Mouse (Mus musculus) stomach, embryonic 14.5 days (tissue): ENCODE results near the gene Gm11634. TPM values are rescaled to one million over a fixed set of nuclear protein-coding genes. Genes with fewer than 3 reads are reported as not detected.
A peak's percentile ranks its signal among the peaks of the same experiment; 100 is the strongest.

Experiments used
- ATAC-seq: fragments of 200-750 bp; cut with Nextera tagmentation; 2 replicates; pipeline ENCODE4 v1.8.0; 2017; ENCODE audit warnings: low read depth, moderate TSS enrichment; ENCODE audit not compliant: insufficient number of reproducible peaks, insufficient read depth, low FRiP score
- H3K27ac ChIP-seq: fragments of 300-500 bp; sonication (generic); 2 replicates; pipeline ENCODE4 v1.5.1; 2014; ENCODE audit warnings: mild to moderate bottlenecking, low read length, moderate library complexity, mixed read lengths
- H3K27me3 ChIP-seq: fragments of 300-500 bp; sonication (generic); 2 replicates; pipeline ENCODE4 v1.6.1; 2014; ENCODE audit warnings: low read length, control low read depth, mixed read lengths; ENCODE audit not compliant: control insufficient read depth, insufficient read depth
- H3K36me3 ChIP-seq: fragments of 300-500 bp; sonication (generic); 2 replicates; pipeline ENCODE4 v1.6.1; 2014; ENCODE audit warnings: mild to moderate bottlenecking, control low read depth, low read length, moderate library complexity, mixed read lengths; ENCODE audit not compliant: control insufficient read depth, insufficient read depth
- H3K4me1 ChIP-seq: fragments of 300-500 bp; sonication (generic); 2 replicates; pipeline ENCODE4 v1.6.1; 2014; ENCODE audit warnings: low read length, control low read depth, mixed read lengths; ENCODE audit not compliant: control insufficient read depth, insufficient read depth
- H3K4me2 ChIP-seq: fragments of 300-500 bp; sonication (generic); replicated peaks from 2 replicates; pipeline ENCODE4 v1.6.1; 2014; ENCODE audit warnings: low read depth, low read length, control low read depth
- H3K4me3 ChIP-seq: fragments of 300-500 bp; sonication (generic); 2 replicates; pipeline ENCODE4 v1.5.1; 2014; ENCODE audit warnings: low read depth, low read length, control low read depth
- H3K9ac ChIP-seq: fragments of 300-500 bp; sonication (generic); replicated peaks from 2 replicates; pipeline ENCODE4 v1.6.1; 2014; ENCODE audit warnings: low read depth, mild to moderate bottlenecking, control low read depth, low read length, moderate library complexity, mixed read lengths
- H3K9me3 ChIP-seq: fragments of 300-500 bp; sonication (generic); 2 replicates; pipeline ENCODE4 v1.6.1; 2016; ENCODE audit warnings: low read depth, low read length, control low read depth; ENCODE audit not compliant: control insufficient read depth
- WGBS: fragments of 180-500 bp; shearing (Covaris S2); extraction: QIAGEN DNeasy Blood & Tissue Kit; methylation state at CpG from one replicate; pipeline ENCODE4 v1.1.7; 2014; 5-methylcytosine and 5-hydroxymethylcytosine counted together
- polyA plus RNA-seq: library from polyadenylated mRNA; unstranded; fragments of >200 nt; fragmentation: Nextera tagmentation; extraction: Ambion mirVana; gene quantifications from 2 replicates; pipeline ENCODE4 v1.2.1, GENCODE M21; 2014

Gene Gm11634
- polyA plus RNA-seq, 1 experiment from 2014 or later: not detected

DNA sequence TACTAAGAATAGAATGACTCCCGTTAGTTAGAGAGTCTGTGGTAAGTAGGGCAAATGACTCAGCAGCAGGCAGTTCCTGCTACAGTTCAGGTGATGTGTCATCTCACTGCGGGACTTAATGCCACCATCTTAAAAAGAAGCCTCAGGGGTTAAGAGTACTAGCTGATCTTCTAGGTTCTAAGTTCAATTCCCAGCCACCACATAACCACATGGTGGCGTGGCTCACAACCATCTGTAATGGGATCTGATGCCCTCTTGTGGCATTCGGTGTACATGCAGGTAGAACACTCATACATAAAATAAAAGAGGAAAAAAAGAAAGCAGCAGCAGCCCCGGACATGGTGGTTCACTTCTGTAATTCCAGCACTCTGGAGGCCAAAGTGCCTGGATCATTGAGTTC, 36.7 kb downstream of the Gm11634 start:
- no peak overlapping the region for H3K4me2 ChIP-seq
- H3K9me3 ChIP-seq: no peaks in the 10 kb centered on the region
- peaks cover 68% of the 10 kb centered on the region for H3K36me3 ChIP-seq
- H3K4me1 ChIP-seq: no peaks in the 10 kb centered on the region
- H3K4me3 ChIP-seq: no peak overlapping the region
- ATAC-seq: no peak
- H3K27ac ChIP-seq: no peak overlapping the region
- 44% methylated on average over 5 of the region's 5 CpGs for WGBS
- no peak overlapping the region for H3K9ac ChIP-seq
- H3K27me3 ChIP-seq: no peaks in the 10 kb centered on the region

DNA sequence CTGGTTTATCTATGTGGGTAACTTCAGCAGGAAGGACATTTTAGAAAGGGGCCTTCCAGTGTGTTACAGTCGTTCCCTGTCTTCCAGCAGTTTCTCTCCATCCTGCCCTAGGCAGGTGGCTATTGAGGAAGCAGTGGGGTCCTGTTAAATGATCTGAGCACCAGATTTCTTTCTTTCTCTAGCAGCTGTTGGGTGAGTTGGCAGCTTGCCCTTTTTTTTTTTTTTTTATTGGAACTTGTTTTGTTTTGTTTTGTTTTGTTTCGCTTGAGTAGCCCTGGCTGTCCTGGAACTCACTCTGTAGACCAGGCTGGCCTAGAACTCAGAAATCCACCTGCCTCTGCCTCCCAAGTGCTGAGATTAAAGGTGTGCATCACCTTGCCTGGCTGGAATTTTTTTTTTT, 42.1 kb downstream of the Gm11634 start:
- Histone ChIP-seq H3K9me3 (no peaks in the 10 kb centered on the region), H3K4me1 (peaks cover 10% of the 10 kb centered on the region; the same call in 1 of the 2 replicates), H3K27me3 (no peaks in the 10 kb centered on the region), H3K27ac (no peak overlapping the region), H3K36me3 (peaks cover 52% of the 10 kb centered on the region), H3K4me3 (no peak overlapping the region), H3K9ac (no peak overlapping the region), H3K4me2 (no peak overlapping the region)
- ATAC-seq: no peak
- WGBS: 87% methylated on average over 2 of the region's 2 CpGs

DNA sequence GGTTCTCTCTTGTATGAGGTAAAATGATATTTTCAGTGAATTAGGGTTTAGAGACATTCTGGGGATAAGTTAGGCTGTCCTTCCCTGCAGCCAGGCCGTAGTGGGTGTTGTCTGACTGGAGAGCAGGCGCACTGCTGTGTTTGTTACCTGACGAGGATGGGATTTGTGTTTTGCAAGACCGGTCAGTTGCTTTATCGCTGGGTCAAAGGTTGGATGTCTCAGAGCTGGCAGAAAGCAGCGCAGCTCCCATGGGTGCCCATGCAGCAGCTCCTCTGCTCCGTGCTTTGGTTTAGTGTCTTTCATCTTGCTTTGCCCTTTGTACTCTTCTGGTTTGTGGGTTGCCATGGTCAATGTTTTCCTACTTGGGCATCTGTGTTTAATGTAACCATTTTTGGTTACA, 42.5 kb downstream of the Gm11634 start:
- peaks cover 48% of the 10 kb centered on the region for H3K36me3 ChIP-seq
- WGBS: 93% methylated on average over 7 of the region's 7 CpGs

GRCm38 (mm10) chr11:101553354-101553930, 45.6 kb downstream of the Gm11634 start:
- Histone ChIP-seq H3K4me2 (peak overlapping the region; percentile 67), H3K4me3 (peak overlapping the region; percentile 80), H3K9me3 (no peaks in the 10 kb centered on the region), H3K27me3 (no peaks in the 10 kb centered on the region), H3K27ac (peak overlapping the region; percentile 77), H3K4me1 (peaks cover 19% of the 10 kb centered on the region; the same call in 1 of the 2 replicates), H3K9ac (peak overlapping the region; percentile 49), H3K36me3 (peaks cover 20% of the 10 kb centered on the region)
- no peak for ATAC-seq
- 16% methylated on average over 8 of the region's 8 CpGs for WGBS

More for the DNA sequence above, 42.5 kb downstream of the Gm11634 start:
- Histone ChIP-seq H3K27ac (no peak overlapping the region), H3K4me2 (no peak overlapping the region), H3K27me3 (no peaks in the 10 kb centered on the region), H3K4me1 (peaks cover 10% of the 10 kb centered on the region; the same call in 1 of the 2 replicates), H3K9ac (no peak overlapping the region), H3K4me3 (no peak overlapping the region), H3K9me3 (no peaks in the 10 kb centered on the region)
- no peak for ATAC-seq

GRCm38 (mm10) chr11:101552476-101553300, 46.4 kb downstream of the Gm11634 start:
- Histone ChIP-seq H3K9me3 (no peaks in the 10 kb centered on the region), H3K4me1 (peaks cover 19% of the 10 kb centered on the region; the same call in 1 of the 2 replicates), H3K4me3 (peak overlapping the region; percentile 80), H3K36me3 (peaks cover 14% of the 10 kb centered on the region), H3K4me2 (peak overlapping the region; percentile 67), H3K27ac (peak overlapping the region; percentile 87), H3K9ac (peak overlapping the region; percentile 49), H3K27me3 (no peaks in the 10 kb centered on the region)
- under 1% methylated on average over 37 of the region's 37 CpGs for WGBS
- peak; percentile 98 for ATAC-seq

- Histone ChIP-seq H3K36me3 (peaks cover 14% of the 10 kb centered on the region), H3K27me3 (no peaks in the 10 kb centered on the region), H3K9me3 (no peaks in the 10 kb centered on the region), H3K9ac (peak within 1 kb of the TSS; percentile 49), H3K4me2 (peak within 1 kb of the TSS; percentile 69), H3K4me1 (peaks cover 19% of the 10 kb centered on the region; the same call in 1 of the 2 replicates), H3K27ac (peak within 1 kb of the TSS; percentile 87), H3K4me3 (peak within 1 kb of the TSS; percentile 80)
- under 1% methylated on average over 43 of the region's 43 CpGs for WGBS
- ATAC-seq: peak; percentile 78
These were observed 47.1 kb downstream of the Gm11634 start, which contains the start of the genes Brca1 and Nbr1 for GRCm38 (mm10) chr11:101551751-101552475. Gene Brca1 (minus strand): TSS chr11:101551955. Gene Nbr1 (plus strand): TSS chr11:101552149.

DNA sequence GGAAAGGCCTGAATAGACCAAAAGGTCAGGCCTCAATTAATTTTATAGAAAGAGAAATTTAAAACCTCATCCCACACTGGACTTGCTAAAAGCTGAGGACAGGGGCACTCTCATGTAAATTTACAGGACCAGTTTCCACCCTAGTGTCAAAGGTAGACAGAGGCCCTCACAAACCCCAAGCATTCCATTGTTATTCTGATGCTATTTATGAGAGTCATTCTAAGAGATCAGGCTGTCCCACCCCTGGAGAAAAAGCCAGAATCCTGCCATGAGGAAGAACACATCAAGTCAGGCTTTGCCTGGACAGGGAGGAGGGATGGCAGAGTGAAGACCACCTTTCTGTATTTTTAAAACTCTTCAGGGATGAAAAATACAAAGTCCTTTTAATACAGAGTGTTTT, 50.5 kb downstream of the Gm11634 start:
- H3K36me3 ChIP-seq: no peaks in the 10 kb centered on the region; the same call in 1 of the 2 replicates
- H3K27ac ChIP-seq: no peak overlapping the region
- no peak overlapping the region for H3K4me2 ChIP-seq
- H3K9ac ChIP-seq: no peak overlapping the region
- no peaks in the 10 kb centered on the region for H3K9me3 ChIP-seq
- no peak overlapping the region for H3K4me3 ChIP-seq
- no peaks in the 10 kb centered on the region for H3K27me3 ChIP-seq
- peaks cover 10% of the 10 kb centered on the region; the same call in 1 of the 2 replicates for H3K4me1 ChIP-seq
- ATAC-seq: no peak

GRCm38 (mm10) chr11:101544132-101544531, 54.9 kb downstream of the Gm11634 start:
- Histone ChIP-seq H3K4me2 (no peak overlapping the region), H3K9ac (no peak overlapping the region), H3K4me1 (no peaks in the 10 kb centered on the region), H3K4me3 (no peak overlapping the region), H3K36me3 (peaks cover 3% of the 10 kb centered on the region; the same call in 1 of the 2 replicates), H3K27ac (no peak overlapping the region), H3K9me3 (no peaks in the 10 kb centered on the region), H3K27me3 (no peaks in the 10 kb centered on the region)
- WGBS: 61% methylated on average over 1 of the region's 1 CpGs
- ATAC-seq: no peak
